Mouse (Mus musculus): ENCODE measurements at regions not wholly inside any gene's neighbourhood (a gene's known extent, or its start where the extent isn't known, plus 50 kb on each side); places are given as distances from the start of the nearest gene placed in this dataset.

GRCm38 (mm10) chr8:34756916-34757315 is 645.4 kb upstream of the Gm10131 start:
- Histone ChIP-seq H3K4me2 (replicated peaks; ENCODE audit: low read depth, low read length) (no peak overlapping the region), H3K27me3 (ENCODE audit: control insufficient read depth, insufficient read depth, low read length) (no peaks in the 10 kb centered on the region), H3K9me3 (ENCODE audit: control insufficient read depth, low read length) (no peaks in the 10 kb centered on the region), H3K27ac (ENCODE audit: low read depth, low read length) (no peak overlapping the region), H3K4me3 (ENCODE audit: low read depth, low read length) (no peak overlapping the region), H3K9ac (ENCODE audit: low read depth, low read length) (no peak overlapping the region), H3K4me1 (replicated peaks; ENCODE audit: control insufficient read depth, insufficient read depth, low read length) (no peaks in the 10 kb centered on the region; the same call in 1 of the 2 replicates), H3K36me3 (ENCODE audit: control insufficient read depth, insufficient read depth, low read length) (no peaks in the 10 kb centered on the region)
- no peak for DNase-seq (ENCODE audit: low spot score)
- no peak for ATAC-seq (ENCODE audit: low FRiP score)
- 78% methylated on average over 2 of the region's 2 CpGs for WGBS

DNA sequence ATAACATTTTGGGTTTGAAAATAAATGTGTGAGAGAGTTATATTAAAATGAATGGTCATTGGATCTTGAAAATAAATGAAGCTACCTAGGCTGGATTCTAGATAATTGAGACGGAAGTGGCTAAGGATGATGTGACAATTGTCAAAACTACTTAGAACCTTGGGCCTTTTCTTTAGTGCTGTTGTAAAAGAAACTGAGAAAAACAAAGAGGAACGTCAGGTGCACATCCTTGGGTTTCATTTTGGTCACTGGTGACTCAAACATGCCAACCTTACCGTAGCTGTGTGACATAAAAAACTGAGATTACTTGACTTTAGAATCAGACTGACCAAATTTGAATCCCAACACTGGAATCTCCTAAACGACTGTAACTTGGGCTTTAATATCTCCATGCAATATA is 644.6 kb upstream of the Gm10131 start:
- Histone ChIP-seq H3K4me3 (ENCODE audit: low read depth, low read length) (no peak overlapping the region), H3K27me3 (ENCODE audit: control insufficient read depth, insufficient read depth, low read length) (no peaks in the 10 kb centered on the region), H3K4me1 (replicated peaks; ENCODE audit: control insufficient read depth, insufficient read depth, low read length) (no peaks in the 10 kb centered on the region; the same call in 1 of the 2 replicates), H3K9ac (ENCODE audit: low read depth, low read length) (no peak overlapping the region), H3K9me3 (ENCODE audit: control insufficient read depth, low read length) (no peaks in the 10 kb centered on the region), H3K4me2 (replicated peaks; ENCODE audit: low read depth, low read length) (no peak overlapping the region), H3K36me3 (ENCODE audit: control insufficient read depth, insufficient read depth, low read length) (no peaks in the 10 kb centered on the region), H3K27ac (ENCODE audit: low read depth, low read length) (no peak overlapping the region)
- WGBS: 85% methylated on average over 4 of the region's 4 CpGs
- DNase-seq (ENCODE audit: low spot score): no peak
- ATAC-seq (ENCODE audit: low FRiP score): no peak

- ATAC-seq (ENCODE audit: low FRiP score) (no peak), DNase-seq (ENCODE audit: low spot score) (no peak)
- Histone ChIP-seq H3K27me3 (ENCODE audit: control insufficient read depth, insufficient read depth, low read length) (no peaks in the 10 kb centered on the region), H3K4me1 (replicated peaks; ENCODE audit: control insufficient read depth, insufficient read depth, low read length) (no peaks in the 10 kb centered on the region), H3K27ac (ENCODE audit: low read depth, low read length) (no peak overlapping the region), H3K9me3 (ENCODE audit: control insufficient read depth, low read length) (no peaks in the 10 kb centered on the region), H3K4me3 (ENCODE audit: low read depth, low read length) (no peak overlapping the region), H3K9ac (ENCODE audit: low read depth, low read length) (no peak overlapping the region), H3K36me3 (ENCODE audit: control insufficient read depth, insufficient read depth, low read length) (no peaks in the 10 kb centered on the region), H3K4me2 (replicated peaks; ENCODE audit: low read depth, low read length) (no peak overlapping the region)
- WGBS: 83% methylated on average over 4 of the region's 4 CpGs
Measured at GRCm38 (mm10) chr8:34755480-34755879, 643.9 kb upstream of the Gm10131 start.

- H3K9ac ChIP-seq (ENCODE audit: low read depth, low read length): no peak overlapping the region
- no peaks in the 10 kb centered on the region for H3K27me3 ChIP-seq (ENCODE audit: control insufficient read depth, insufficient read depth, low read length)
- no peak overlapping the region for H3K4me2 ChIP-seq (replicated peaks; ENCODE audit: low read depth, low read length)
- no peak overlapping the region for H3K4me3 ChIP-seq (ENCODE audit: low read depth, low read length)
- no peaks in the 10 kb centered on the region for H3K9me3 ChIP-seq (ENCODE audit: control insufficient read depth, low read length)
- WGBS: 83% methylated on average over 10 of the region's 10 CpGs
- DNase-seq (ENCODE audit: low spot score) (no peak), ATAC-seq (ENCODE audit: low FRiP score) (no peak)
- H3K36me3 ChIP-seq (ENCODE audit: control insufficient read depth, insufficient read depth, low read length): no peaks in the 10 kb centered on the region
- no peak overlapping the region for H3K27ac ChIP-seq (ENCODE audit: low read depth, low read length)
- no peaks in the 10 kb centered on the region for H3K4me1 ChIP-seq (replicated peaks; ENCODE audit: control insufficient read depth, insufficient read depth, low read length)
Measured at GRCm38 (mm10) chr8:34753046-34753445, 641.5 kb upstream of the Gm10131 start.

GRCm38 (mm10) chr8:34748521-34748920 is 637.0 kb upstream of the Gm10131 start:
- no peaks in the 10 kb centered on the region for H3K4me1 ChIP-seq (replicated peaks; ENCODE audit: control insufficient read depth, insufficient read depth, low read length)
- H3K27ac ChIP-seq (ENCODE audit: low read depth, low read length): no peak overlapping the region
- no peak overlapping the region for H3K4me3 ChIP-seq (ENCODE audit: low read depth, low read length)
- H3K27me3 ChIP-seq (ENCODE audit: control insufficient read depth, insufficient read depth, low read length): no peaks in the 10 kb centered on the region
- ATAC-seq (ENCODE audit: low FRiP score): no peak
- H3K36me3 ChIP-seq (ENCODE audit: control insufficient read depth, insufficient read depth, low read length): no peaks in the 10 kb centered on the region
- no peak for DNase-seq (ENCODE audit: low spot score)
- no peaks in the 10 kb centered on the region for H3K9me3 ChIP-seq (ENCODE audit: control insufficient read depth, low read length)
- 80% methylated on average over 8 of the region's 8 CpGs for WGBS
- H3K4me2 ChIP-seq (replicated peaks; ENCODE audit: low read depth, low read length): no peak overlapping the region
- H3K9ac ChIP-seq (ENCODE audit: low read depth, low read length): no peak overlapping the region

GRCm38 (mm10) chr8:34745706-34746105 is 634.2 kb upstream of the Gm10131 start:
- WGBS: 89% methylated on average over 7 of the region's 7 CpGs
- no peaks in the 10 kb centered on the region for H3K36me3 ChIP-seq (ENCODE audit: control insufficient read depth, insufficient read depth, low read length)
- H3K4me2 ChIP-seq (replicated peaks; ENCODE audit: low read depth, low read length): no peak overlapping the region
- DNase-seq (ENCODE audit: low spot score) (no peak), ATAC-seq (ENCODE audit: low FRiP score) (no peak)
- no peaks in the 10 kb centered on the region for H3K4me1 ChIP-seq (replicated peaks; ENCODE audit: control insufficient read depth, insufficient read depth, low read length)
- no peaks in the 10 kb centered on the region for H3K27me3 ChIP-seq (ENCODE audit: control insufficient read depth, insufficient read depth, low read length)
- no peak overlapping the region for H3K4me3 ChIP-seq (ENCODE audit: low read depth, low read length)
- H3K9ac ChIP-seq (ENCODE audit: low read depth, low read length): no peak overlapping the region
- no peak overlapping the region for H3K27ac ChIP-seq (ENCODE audit: low read depth, low read length)
- H3K9me3 ChIP-seq (ENCODE audit: control insufficient read depth, low read length): no peaks in the 10 kb centered on the region

- no peak for DNase-seq (ENCODE audit: low spot score)
- 60% methylated on average over 4 of the region's 4 CpGs for WGBS
- no peaks in the 10 kb centered on the region for H3K36me3 ChIP-seq (ENCODE audit: control insufficient read depth, insufficient read depth, low read length)
- H3K4me2 ChIP-seq (replicated peaks; ENCODE audit: low read depth, low read length): no peak overlapping the region
- no peaks in the 10 kb centered on the region for H3K9me3 ChIP-seq (ENCODE audit: control insufficient read depth, low read length)
- no peak for ATAC-seq (ENCODE audit: low FRiP score)
- H3K4me1 ChIP-seq (replicated peaks; ENCODE audit: control insufficient read depth, insufficient read depth, low read length): no peaks in the 10 kb centered on the region
- H3K27me3 ChIP-seq (ENCODE audit: control insufficient read depth, insufficient read depth, low read length): no peaks in the 10 kb centered on the region
- H3K4me3 ChIP-seq (ENCODE audit: low read depth, low read length): no peak overlapping the region
- no peak overlapping the region for H3K27ac ChIP-seq (ENCODE audit: low read depth, low read length)
- H3K9ac ChIP-seq (ENCODE audit: low read depth, low read length): no peak overlapping the region
Measured at GRCm38 (mm10) chr8:34744682-34745081, 633.1 kb upstream of the Gm10131 start.

DNA sequence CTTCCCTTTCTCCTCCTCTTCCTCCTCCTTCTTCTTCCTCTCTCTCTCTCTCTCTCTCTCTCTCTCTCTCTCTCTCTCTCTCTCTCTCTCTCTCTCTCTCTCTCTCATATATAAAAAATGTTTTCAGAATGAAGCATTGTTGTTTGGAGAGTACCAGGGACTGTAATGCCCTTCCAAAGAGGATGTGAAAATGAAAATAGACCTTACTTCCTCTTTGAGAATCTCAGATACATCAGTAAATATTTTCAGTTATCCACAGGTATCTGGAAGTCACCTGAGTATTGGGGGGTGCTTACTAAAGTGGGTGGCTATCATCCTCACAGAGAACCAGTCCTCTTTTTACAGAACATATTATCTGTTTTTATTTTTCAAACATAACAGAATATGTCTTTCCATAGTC is 632.6 kb upstream of the Gm10131 start:
- Histone ChIP-seq H3K9ac (ENCODE audit: low read depth, low read length) (no peak overlapping the region), H3K9me3 (ENCODE audit: control insufficient read depth, low read length) (no peaks in the 10 kb centered on the region), H3K27me3 (ENCODE audit: control insufficient read depth, insufficient read depth, low read length) (no peaks in the 10 kb centered on the region), H3K4me2 (replicated peaks; ENCODE audit: low read depth, low read length) (no peak overlapping the region), H3K27ac (ENCODE audit: low read depth, low read length) (no peak overlapping the region), H3K36me3 (ENCODE audit: control insufficient read depth, insufficient read depth, low read length) (no peaks in the 10 kb centered on the region), H3K4me3 (ENCODE audit: low read depth, low read length) (no peak overlapping the region), H3K4me1 (replicated peaks; ENCODE audit: control insufficient read depth, insufficient read depth, low read length) (no peaks in the 10 kb centered on the region)
- ATAC-seq (ENCODE audit: low FRiP score) (no peak), DNase-seq (ENCODE audit: low spot score) (no peak)

DNA sequence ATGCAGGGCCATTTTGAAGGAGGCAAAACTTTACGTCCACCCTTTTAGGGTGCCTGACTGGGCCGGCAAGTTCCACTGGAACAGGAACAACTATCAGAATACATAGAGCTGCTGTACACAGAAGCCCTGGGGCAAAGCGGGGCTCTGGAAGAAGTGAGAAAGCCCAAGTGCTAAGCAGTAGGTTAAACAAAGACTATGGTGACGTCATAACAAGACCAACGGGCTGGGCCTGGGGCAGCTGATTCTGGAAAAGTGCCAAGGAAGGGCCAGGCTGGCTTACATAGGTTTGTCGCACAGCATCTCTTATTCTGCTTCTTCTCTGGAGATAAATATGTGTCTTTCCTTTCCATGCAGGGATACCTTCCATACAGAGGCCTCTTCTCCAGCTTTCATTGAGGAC is 631.6 kb upstream of the Gm10131 start:
- H3K27me3 ChIP-seq (ENCODE audit: control insufficient read depth, insufficient read depth, low read length): no peaks in the 10 kb centered on the region
- H3K9ac ChIP-seq (ENCODE audit: low read depth, low read length): no peak overlapping the region
- no peaks in the 10 kb centered on the region for H3K36me3 ChIP-seq (ENCODE audit: control insufficient read depth, insufficient read depth, low read length)
- no peak overlapping the region for H3K4me2 ChIP-seq (replicated peaks; ENCODE audit: low read depth, low read length)
- ATAC-seq (ENCODE audit: low FRiP score) (no peak), DNase-seq (ENCODE audit: low spot score) (no peak)
- H3K9me3 ChIP-seq (ENCODE audit: control insufficient read depth, low read length): no peaks in the 10 kb centered on the region
- no peak overlapping the region for H3K27ac ChIP-seq (ENCODE audit: low read depth, low read length)
- no peak overlapping the region for H3K4me3 ChIP-seq (ENCODE audit: low read depth, low read length)
- H3K4me1 ChIP-seq (replicated peaks; ENCODE audit: control insufficient read depth, insufficient read depth, low read length): no peaks in the 10 kb centered on the region
- WGBS: 80% methylated on average over 6 of the region's 6 CpGs

Measured in hindbrain, embryonic 11.5 days (tissue).